Mouse (Mus musculus) liver, embryonic 14.5 days (tissue): ENCODE measurements around the gene Gm49661.

ENCODE experiments used
- CTCF ChIP-seq: IDR thresholded peaks from 2 replicates; pipeline ENCODE4 v1.5.1; 2016; ENCODE audit warnings: antibody characterized with exemption, low read depth, control low read depth
- EP300 ChIP-seq: IDR thresholded peaks from 2 replicates; pipeline ENCODE4 v1.6.1; 2016; ENCODE audit warnings: antibody characterized with exemption, low read depth

DNA sequence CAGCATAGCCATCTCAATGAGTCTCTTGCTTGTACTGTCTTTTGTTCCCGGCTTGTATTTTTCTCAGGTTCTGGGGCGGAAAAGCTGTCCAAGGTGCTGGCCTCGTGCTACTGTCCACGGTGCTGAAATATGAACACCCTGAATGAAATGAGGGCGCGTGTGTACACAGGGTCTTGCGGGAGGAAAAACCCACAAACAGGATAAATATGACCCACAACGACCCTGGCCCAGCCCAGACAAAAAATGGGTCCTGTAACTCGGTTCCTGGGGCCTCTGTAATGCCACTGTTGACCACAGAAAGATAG, 22.0 kb downstream of the Gm49661 start:
- TF ChIP-seq CTCF: no peak
- no peak for TF ChIP-seq EP300
